Mouse (Mus musculus) induced T-regulatory cell, adult 2 months (primary cell): ENCODE measurements around the gene Rspo1.
"Not testable (repeated sequence)": the region's sequence is repeated elsewhere in the genome, so short reads cannot be mapped to it uniquely, and the experiment has no call there.

Experiments used
- DNase-seq: peaks from one replicate; pipeline ENCODE4 v3.0.0-alpha.2; 2012; ENCODE audit warnings: low read depth

Rspo1 gene

DNA sequence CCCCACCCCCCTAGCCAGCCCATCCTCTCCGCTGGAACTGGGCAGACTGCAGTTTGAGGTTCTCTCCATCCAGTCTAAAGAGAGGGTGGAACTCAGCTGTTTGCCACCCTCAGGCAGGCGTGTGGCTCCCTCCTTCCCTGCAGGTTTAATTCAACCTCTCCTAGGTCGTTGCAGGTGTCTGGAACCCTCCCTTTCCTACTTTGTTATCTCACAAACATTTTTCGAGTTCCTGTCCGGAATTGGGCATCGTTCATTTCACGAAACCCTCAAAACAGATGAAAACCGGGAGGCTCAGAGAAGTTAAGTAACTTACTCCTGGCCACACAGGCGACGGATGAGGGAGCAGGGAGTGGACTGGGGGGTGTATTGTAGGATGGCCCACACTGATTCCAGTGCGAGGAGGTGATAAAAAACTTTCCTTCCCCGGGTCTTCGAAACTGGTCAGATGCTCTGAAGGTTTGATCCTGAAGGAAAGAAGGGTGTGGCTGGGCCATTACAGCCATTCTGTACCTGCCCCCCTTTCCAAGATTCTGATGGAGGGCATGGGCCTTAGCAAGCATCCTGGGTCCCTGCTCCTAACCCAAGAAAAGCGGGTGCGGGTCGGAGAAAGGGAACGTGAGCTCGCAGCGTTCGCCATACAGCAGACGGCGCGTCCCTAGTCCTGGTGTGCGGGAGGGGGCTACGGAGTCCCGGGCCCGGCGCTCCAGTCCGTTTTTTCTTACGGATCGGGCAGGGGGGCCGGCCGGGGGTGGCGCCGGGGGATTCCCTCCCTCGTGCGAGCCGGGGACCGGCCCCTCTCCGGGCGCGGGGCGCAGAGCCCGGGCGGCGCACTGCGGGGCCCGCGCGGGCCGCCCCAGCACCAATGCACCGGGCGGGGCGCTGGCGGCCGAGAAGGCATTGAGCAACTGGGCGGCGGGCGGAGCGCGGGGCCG, at the start of gene Rspo1:
TSS of gene Rspo1 (plus strand) at position 760 of the 932 bp plus-strand sequence.
- no peak for DNase-seq

DNA sequence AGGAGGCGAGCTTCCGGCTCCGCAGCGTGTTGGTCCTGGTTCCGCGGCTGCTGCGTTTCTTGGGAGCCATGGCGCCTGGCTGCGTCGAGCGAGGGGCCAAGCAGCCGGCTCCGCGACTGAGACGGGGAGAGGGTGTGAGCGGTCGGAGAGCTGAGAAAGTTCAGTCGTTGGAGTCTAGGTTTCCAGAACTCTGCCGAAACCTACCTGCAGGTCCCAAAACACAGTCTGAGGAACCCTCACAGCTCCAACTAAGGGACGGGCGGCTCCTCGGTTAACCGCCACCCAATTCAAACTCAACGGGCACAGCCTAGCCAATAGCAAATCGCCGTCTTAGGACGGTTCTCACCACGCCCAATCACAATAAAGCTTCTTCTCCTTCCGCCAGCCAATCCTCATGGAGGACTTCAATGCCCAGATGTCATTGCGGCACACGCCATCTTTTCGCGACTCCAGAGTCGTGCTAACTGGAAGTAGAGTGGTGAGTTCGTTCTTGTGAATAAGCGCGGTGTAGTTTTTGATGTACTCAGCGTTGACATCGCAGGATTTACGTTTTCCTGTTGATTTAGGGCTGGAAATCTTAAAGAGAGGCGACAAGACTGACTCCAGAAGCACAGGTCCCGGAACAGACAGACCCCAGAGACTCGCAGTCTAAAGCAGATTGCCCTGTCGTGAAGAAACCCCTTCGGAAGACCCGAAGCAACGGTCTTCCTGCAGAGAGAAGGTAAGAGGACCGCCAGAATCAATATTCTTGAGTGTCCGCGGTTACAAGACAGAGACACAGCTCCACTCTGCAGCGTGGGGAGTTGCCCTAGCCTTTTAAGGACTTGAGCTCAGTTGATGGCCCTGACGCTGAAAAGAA, 49.4 kb upstream of the Rspo1 start, which contains the start of gene 9930104L06Rik:
TSS of gene 9930104L06Rik (plus strand) at position 436 of the 859 bp plus-strand sequence.
- DNase-seq, result peak; percentile 99

DNA sequence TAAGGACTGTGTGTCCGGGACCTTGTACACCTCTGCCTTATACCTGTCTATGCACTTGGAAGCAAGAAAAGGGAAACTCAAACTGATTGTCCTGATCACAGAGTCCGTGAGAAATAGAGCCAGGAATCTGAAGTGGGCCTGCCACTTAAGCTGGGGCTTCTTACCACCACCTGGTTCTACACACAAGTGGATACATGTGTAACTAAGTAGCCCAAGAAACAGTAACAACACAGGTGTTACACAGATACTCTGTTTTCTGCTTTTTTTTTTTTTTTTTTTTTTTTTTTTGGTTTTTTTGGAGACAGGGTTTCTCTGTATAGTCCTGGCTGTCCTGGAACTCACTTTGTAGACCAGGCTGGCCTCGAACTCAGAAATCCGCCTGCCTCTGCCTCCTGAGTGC, 47.0 kb upstream of the Rspo1 start, which contains the start of gene Cdca8:
TSS of gene Cdca8 (minus strand) at position 101 of the 400 bp plus-strand sequence.
- DNase-seq, result not testable (repeated sequence)

DNA sequence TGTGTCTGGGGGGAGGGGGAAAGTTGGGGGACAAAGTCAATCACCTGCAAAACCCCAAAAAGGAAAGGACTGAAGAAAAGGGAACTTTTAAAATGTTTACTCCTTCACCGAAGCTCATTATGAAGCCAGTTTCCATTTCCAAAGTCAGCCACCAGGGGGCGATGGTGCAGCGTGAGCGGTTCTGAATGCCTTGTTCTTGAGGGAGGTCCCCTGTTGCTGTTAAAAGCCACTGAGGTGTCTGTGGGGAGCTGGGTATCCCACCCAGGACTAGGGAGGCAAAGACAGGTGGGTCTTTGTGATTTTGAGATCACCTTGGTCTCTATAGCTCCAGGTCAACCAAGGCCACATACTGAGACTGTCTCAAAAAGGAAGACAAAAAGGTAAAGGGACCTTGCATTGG, 43.2 kb upstream of the Rspo1 start:
- DNase-seq, result peak; percentile 87

DNA sequence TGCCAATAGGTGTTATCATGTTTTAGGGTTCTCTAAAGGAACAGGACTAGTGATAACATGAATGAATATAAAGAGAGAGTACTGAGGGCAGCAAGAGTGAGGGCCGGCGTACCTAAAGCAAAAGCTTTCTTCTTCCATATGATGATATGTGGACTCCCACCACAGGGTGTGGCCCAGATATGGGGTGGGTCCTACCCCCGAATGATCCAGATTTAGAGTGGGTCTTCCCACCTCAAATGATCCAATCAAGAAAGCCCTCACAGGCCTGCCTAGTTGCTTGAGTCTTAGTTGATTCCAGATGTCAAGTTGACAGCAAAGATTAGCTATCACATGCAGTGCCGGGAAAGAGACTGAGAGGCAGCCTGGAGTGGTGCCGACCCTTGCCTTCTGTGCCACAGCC, 42.4 kb upstream of the Rspo1 start:
- DNase-seq, result no peak

DNA sequence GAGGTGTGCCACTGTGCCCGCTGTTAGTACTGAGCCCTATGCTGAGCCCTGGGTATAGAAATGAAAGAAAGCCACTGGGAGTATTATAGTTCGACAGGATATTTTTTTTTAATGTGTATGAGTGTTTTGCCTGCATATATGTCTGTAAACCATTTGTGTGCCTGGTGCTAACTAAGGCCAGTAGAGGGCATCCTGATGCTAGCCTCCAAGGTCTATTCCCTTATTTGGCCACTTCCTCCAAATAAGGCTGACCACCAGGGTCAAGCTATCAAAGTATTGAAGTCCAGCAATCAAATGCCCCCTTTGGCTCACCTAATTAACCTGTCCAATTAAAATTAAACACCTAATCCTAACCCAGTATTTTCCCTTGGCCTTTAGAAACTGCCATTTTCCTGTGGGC, 41.3 kb upstream of the Rspo1 start:
- no peak for DNase-seq

DNA sequence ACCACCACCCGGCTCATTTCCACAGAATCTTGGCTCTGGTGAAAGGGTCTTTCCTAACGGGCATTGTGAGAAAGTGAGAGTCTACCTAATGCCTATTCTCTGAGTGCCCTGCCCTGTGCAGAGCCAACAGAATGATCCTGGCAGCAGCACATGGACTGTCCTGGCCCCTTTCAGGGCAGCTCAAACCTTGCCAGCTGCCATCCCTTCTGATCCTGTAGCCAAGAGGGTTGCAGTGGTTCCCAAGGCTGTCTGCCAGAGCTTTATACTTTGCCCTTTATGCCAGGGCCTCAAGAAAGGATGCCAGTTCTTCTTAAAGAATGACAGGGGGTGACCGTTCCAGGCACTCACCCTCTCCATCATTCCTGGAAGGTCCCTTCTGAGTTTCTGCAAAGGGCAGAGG, 36.7 kb upstream of the Rspo1 start:
- no peak for DNase-seq

DNA sequence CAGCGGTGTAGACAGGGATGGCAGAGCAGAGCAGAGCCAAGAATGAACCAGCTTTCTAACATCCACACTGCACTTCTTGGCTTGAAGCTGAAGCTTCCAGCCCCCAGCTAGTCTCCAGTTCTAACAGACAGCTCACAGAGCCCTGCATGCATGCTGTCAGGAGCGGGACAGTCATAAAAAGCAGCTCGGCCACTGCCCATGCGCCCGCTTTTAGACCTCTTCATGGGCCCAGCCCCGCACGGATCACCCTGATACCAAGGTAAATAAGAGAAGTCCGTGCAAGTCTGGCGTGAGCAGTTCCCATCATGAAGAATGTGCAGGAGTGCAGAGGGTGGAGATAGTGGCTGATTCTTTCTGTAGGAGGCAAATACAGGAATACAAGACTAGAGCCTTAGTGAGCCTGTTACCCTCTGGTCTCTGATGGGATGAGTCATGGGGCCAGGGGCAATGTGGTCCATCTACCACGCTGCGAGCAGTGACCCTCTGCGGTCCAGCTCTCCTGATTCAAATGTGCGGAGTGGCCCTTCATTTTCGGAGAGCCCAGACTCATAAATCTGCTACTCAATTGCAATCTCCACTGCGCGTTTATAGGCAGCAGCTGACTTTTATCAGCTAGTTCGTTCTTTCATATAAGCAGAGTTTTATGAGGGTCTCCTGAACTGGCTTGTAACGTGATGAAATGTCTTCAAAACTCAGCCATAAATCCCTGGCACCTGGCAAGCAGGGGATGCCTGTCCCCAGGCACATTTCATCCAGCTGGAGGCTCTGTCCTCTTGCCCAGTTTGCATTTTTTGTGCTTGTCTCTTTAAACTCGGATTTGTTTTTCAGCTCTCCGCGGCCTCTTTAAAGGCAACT, 35.8 kb upstream of the Rspo1 start:
- DNase-seq, result no peak

DNA sequence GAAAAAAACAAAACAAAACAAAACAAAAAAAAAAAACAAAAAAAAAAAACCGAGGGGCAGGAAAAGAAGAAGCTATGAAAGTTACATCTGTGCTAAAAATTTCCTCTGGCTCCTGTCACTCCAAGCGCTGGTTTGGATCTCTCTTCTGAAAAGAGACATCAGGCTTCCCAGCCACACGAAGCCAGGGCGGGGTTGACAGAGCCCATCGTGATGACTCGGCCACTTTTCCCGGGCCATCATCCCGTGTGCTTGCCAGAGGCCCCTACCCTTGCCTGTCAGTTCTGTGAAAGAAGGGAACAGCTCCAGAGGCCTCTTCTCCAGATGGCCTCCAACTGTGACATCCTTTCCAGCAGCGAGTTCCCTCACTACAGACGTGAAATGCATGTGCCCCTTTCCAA, 35.2 kb upstream of the Rspo1 start:
- no peak for DNase-seq

DNA sequence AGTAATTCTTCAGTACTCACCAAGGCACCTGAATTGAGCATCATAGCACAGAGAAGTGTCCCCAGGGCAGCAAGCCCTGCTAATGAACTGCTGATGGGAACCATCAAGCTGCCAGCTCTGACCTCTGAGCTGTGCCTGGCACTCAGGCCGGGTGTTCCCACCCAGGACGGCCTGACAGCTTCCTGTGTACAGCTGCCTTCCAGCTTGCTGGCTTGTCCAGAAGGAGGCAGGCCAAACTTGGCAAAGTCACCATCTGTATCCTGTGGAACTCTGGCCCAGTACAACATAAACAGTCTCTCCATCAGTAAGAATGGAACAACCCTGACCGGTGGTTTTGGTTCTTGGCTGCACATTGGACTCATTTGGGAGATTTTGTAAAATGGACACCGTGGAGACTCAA, 32.7 kb upstream of the Rspo1 start:
- no peak for DNase-seq

DNA sequence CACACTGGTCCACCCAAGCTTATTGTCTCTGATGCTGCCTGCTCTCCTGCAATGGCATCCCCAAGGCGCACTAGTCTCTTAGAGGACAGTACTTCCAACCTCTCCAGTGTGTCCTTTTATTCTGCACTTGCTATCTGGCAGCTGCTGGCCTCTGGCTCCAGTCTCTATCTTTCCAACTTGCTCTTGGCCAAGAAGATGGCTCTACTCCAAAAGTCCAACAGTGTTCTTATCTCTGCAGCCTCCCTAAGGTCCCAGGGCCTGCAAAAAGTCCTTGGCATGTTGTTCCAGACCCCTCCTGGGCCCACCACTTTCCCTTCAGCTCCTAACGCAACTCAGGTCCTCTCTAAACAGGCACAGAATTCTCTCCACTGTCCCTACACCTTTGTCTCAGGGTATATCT, 28.9 kb upstream of the Rspo1 start:
- DNase-seq, result no peak

DNA sequence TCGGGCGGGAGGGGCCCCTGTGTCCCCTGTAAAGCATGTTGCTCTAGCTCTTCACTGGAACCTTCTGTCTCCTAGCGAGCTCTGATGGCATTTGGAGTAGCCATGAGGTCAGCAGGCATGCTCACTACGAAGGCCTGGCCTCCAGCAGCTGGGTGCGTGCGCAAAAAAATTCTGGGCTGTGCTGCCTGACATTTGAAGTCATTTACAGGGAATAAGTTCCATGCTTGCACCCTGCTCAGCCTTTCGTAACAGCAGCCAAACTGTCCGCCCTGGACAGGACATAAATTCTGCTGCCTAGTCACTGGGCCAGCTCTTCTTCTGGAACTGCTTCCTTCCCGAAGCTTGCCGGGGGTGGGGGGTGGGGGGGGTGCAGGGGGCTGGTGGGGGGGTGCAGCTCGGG, 27.2 kb upstream of the Rspo1 start:
- no peak for DNase-seq

DNA sequence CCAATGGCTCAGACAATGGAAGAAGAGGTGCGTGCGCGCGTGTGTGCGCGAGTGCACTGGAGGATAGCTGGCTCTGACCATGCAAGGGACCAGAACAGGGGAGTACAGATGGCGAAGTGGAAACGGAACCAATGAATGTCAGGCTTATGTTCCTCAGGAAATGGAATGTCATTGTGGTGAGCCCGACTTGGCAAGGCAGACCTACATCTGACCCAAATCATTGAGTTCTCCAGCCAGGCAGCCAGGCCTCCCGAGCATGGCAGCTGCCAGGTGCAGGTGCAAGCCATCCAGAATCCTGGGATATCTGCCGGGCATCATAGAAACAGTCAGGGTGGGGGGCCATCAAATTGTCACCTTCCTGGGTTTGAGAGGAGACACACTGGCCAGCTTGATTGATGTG, 25.3 kb upstream of the Rspo1 start:
- DNase-seq, result no peak

DNA sequence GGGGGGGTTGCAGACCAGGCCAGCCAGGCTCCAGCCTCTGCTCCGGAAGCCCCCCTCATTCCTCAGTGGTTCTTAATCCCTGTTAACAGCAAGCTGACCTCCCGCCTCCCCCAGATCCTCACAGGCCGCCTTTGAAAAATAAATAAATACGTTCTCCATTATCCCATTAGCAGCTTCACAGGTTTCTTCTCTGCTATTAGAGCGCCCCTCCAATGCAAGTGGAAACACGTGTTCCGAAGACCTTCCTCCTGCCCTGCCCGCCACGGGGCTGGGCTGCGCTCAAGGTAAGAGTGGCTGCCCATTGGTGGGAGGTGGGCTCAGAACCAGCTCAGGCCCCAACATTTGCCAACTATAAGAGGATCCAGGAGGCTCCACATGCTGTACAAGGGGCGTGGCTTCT, 23.7 kb upstream of the Rspo1 start:
- no peak for DNase-seq

DNA sequence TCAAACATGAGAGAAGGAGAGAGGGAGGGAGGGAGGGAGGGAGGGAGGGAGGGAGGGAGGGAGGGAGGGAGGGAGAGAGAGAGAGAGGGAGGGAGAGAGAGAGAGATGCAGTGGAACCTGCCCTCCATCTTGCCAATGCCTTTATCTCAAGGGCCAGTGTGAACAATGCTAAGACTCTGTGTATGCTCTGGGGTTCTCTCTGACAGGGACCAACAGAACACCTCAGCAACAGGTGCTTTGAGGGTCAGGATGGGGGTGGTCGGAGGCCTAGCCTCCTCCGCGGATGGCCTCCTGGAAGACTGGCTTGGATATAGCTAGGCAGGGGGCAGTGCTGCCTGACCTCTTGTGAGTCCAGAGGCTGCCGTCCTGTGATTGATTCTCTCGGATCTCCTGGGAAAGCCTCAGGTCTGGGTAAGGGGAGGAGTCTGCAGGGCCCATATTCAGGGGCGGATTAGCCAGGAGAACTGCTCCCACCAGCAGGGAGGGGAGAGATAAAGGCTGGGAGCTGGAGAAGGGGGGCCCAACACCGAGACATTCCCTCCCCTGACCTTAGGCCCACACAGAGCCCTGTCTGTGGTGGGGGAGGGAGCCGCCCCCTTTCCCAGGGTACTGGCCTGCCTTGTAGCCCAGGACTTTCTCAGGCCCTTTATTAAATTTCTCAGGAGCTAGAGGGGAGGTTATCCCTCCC, 21.2 kb upstream of the Rspo1 start:
- DNase-seq, result no peak

DNA sequence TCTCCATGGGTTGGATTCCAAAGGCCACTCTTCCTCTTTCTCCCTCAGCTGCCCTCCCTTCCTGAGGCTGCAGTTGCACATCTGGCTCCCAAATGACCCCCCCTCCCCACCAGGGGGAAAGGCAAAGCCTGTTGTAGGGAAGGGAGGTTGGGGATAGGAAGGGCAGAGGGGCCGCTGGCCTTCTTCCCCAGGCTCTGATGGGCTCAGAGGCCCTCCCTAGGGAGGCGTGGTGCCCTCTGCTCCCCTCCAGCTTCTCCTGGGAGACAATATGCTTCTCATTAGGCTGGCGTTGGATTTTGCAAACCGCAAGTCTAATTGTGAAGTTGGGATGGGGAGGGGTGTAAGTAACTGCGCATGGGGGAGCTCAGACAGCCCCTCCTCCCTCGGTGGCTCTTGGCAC, 17.5 kb upstream of the Rspo1 start:
- DNase-seq, result no peak

DNA sequence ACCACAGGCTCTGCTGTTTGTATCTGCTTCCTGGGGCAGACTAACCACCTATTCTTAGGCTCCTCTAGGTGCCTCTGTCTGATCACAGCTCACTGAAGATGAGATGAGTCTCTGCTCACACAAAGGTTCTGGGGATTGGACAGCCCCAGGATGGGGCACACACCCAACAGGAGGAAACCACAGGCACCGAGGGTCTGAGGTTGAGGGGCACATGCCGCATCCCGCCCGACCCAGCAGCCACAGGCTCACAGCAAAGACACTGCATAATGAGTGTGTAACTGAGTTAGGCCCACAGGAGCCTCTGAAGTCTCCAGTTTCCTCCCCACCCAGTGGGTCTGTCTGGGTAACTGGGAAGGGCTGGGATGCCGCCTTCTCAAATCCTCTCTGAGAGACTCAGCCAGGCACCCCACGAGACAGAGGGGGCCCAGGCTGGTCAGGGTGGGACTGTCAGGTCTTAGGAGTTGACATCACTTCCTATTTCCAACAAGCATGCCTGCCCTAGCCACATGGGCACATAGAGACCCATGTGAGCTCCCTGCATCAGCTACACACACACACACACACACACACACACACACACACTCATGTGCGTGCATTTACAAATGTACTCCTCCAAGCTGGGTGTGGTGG, 16.9 kb upstream of the Rspo1 start:
- DNase-seq, result no peak

DNA sequence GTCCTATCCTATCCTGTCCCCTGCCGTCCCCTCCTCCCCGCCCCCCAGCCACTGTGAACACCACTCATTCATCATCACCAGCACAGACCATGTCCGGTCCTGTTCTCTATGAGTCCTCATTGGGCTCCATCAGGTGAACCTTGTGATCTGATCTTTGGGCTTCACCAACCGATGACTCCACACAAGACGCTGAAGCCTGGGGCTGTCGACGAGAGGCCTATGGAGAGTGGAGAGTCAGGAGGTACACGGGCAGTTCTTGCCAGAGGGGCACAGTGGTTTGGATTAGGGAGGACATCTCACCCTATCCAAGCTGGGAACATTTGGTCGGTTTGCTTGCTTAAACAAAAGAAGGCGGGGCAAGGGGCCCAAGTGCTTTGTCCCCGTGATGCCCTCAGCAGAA, 16.0 kb upstream of the Rspo1 start:
- no peak for DNase-seq

DNA sequence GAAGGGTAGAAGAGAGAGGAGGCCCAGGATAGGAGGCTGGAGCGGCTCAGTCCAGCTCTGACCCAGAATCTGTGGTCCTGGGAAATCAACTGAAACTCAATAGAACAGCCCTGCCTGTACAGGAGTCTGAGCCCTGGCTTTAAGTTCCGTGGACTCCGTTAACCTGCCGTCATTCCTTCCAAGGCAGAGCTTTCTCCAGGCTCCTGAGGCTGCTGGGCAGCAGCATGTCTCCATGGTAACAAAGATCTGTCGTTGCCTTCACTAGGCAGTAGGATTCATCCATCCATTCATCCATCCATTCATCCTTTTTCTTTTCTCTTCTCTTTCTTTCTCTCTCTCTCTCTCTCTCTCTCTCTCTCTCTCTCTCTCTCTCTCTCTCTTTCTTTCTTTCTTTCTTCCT, 15.6 kb upstream of the Rspo1 start:
- no peak for DNase-seq

DNA sequence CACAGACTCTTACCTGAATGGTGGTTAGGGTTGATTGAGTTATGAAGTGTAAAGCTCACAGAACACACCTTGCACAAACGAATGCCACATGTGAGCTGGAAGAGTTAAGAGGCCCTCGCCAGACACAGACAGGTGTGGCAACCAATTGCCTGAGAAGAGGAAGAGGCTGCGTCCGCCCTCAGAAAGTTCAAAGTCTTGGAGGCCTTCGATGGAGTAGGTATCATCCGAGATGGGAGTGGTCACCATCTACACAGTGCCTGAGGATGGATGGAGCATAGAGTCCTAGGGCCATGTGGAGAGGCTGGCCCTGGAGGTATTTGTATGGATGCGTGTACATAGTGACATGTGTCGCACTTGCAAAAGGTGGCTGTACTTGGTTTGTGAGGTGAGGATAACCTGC, 15.1 kb upstream of the Rspo1 start:
- DNase-seq, result no peak

DNA sequence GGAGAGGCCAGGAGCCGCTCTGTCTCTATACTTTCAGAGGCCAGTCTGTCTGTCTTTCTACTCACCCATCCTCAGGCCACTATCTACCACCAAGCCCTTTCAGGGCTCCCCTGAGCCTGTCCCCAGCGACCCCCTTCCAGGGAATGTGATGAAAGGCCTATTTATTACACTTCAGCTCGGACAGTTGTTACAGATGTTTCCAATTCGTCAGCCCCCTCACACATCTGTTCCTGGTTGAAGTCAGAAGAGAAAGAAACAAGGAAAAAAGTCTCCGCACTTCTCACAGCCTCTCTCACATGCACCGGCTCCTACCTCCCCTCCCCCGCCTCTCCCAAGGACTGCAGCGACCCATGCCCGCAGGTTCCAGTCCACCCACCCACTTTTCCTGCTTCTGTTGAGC, 13.9 kb upstream of the Rspo1 start:
- DNase-seq, result no peak
